Mouse (Mus musculus) adrenal gland (tissue): ENCODE measurements at regions not wholly inside any gene's neighbourhood (a gene's known extent, or its start where the extent isn't known, plus 50 kb on each side); places are given as distances from the start of the nearest gene placed in this dataset.

Experiments used
- intact Hi-C: fragments of 180-260 bp; cut with DNase I; formaldehyde crosslinking; loops from one replicate; pipeline ENCODE4 v1.15.1; 2025

- intact Hi-C loops, result no loop called here
Measured at GRCm38 (mm10) chr1:126923981-126924380, 93.4 kb upstream of the Nckap5 start.

GRCm38 (mm10) chr1:126922231-126922630 is 91.6 kb upstream of the Nckap5 start:
- intact Hi-C loops, result no loop called here

DNA sequence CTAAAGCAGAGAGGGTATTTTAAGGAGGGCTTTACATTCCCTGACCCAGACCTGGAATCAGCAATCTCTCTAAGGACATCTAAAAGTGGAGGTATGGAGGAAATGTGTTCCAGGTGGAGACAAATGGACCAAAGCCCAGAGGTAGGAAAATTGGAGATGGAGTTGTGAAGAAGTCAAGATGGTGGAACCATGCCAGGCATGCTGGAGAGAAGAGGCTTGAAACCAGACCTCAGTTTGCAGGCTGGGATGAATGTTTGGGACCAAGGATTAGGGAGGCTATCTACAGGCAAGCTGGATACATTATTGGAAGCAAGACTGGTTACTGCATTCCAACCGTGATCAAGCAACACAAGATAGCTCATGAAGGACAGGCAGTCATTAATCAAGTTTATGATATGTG is 88.3 kb upstream of the Nckap5 start:
- intact Hi-C loops, result no loop called here

GRCm38 (mm10) chr1:126917872-126918271 is 87.3 kb upstream of the Nckap5 start:
- intact Hi-C loops, result no loop called here

DNA sequence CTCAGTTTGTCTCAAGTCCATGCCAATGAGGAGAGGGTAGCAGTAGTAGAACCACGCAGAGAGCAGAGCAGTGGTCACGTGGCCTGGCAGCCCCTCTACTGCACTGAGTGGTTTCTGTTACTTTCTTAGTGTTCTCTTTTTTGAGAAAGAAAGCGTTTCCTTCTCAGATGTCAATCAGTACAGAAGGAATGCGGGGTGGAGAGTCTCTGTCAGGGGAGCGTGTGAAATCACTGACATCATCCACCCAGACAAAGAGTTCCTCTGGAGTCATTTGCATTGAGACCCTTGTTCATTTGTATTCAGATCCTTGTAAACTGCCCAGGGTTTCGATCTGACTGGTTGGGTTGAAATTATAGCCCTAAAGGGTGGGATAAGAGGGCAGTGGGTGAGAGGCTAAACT is 85.8 kb upstream of the Nckap5 start:
- intact Hi-C loops, result no loop called here

GRCm38 (mm10) chr1:126911277-126912060 is 80.9 kb upstream of the Nckap5 start:
- intact Hi-C loops, result no loop called here

DNA sequence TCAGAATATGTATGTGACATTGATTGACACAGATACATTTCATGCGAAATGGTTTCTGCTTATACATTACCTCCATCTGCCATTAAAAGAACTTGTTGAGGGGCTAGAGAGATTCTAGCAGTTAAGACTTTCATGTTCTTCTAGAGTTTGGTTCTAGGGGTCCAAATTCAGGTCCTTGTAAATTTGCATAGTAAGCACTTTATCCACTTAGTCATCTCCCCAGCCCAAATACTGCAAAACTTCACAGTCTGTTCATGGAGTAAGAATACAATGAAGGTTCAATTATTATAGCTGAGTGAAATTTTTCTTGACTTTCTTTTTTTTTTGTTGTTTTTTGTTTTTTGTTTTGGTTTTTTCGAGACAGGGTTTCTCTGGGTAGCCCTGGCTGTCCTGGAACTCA is 76.8 kb upstream of the Nckap5 start:
- intact Hi-C loops, result no loop called here

GRCm38 (mm10) chr1:126898484-126898883 is 67.9 kb upstream of the Nckap5 start:
- intact Hi-C loops, result no loop called here

DNA sequence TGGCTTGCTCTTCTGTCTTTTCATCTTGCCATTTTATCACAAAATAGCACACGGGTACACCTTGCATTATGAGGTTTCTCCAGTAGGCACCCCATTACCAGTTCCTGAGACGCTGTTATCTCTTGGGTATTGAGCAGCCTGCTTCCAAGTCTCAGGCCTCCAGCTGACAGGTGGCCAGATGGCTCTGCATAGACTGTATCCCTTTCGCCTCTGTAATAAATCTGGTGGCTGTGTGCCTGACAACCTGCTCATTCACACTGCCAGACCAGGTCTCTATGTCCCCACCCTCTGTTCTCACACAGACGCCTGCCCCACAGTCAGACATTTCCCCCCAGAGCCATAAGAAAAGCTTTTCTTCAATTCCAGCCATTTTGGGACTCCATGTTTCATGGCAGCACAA is 66.3 kb upstream of the Nckap5 start:
- intact Hi-C loops, result no loop called here

GRCm38 (mm10) chr1:126880801-126881200 is 50.2 kb upstream of the Nckap5 start:
- intact Hi-C loops, result no loop called here
